Mouse (Mus musculus): ENCODE measurements around the gene Rps27. TPM values are rescaled to one million over a fixed set of nuclear protein-coding genes. Genes with fewer than 3 reads are reported as not detected.

The Rps27 gene
- 1,413 and 1,608 TPM in 2 replicates for polyA plus RNA-seq (2015; fragmentation: Nextera tagmentation; extraction: Ambion mirVana)

DNA sequence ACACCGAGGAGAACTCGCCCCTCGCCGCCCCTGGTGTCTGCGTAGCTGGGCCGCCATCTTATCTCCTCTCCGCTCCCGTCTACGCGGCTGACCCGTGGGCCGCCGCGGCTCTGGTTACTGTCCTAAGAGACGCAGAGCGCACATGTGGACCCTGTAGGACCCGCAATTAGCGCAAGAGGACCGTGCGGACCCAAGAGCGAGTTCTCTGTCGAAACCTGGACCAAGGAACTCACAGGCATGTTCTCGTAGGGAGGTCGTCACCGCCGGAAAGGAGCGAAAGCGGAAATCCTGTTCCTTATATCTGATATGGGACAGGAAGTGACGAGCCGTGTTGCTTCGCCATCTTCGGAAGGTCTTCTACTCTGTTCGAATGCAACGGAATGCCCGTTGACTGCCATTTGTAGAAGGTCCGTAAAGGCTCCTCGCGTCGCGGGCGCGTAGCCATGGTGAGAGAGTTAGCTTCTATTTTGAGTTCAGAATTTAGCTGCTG, at the start of gene Rps27, which contains the start of gene Rab13:
Gene Rps27 (minus strand): TSS at position 275 of the 490 bp plus-strand sequence.
Gene Rab13 (plus strand): TSS at position 319 of the 490 bp plus-strand sequence.

GRCm38 (mm10) chr3:90253653-90254418, 40.4 kb upstream of the Rps27 start, which contains the start of gene Crtc2:
TSS of gene Crtc2 (plus strand) at chr3:90254163.

DNA sequence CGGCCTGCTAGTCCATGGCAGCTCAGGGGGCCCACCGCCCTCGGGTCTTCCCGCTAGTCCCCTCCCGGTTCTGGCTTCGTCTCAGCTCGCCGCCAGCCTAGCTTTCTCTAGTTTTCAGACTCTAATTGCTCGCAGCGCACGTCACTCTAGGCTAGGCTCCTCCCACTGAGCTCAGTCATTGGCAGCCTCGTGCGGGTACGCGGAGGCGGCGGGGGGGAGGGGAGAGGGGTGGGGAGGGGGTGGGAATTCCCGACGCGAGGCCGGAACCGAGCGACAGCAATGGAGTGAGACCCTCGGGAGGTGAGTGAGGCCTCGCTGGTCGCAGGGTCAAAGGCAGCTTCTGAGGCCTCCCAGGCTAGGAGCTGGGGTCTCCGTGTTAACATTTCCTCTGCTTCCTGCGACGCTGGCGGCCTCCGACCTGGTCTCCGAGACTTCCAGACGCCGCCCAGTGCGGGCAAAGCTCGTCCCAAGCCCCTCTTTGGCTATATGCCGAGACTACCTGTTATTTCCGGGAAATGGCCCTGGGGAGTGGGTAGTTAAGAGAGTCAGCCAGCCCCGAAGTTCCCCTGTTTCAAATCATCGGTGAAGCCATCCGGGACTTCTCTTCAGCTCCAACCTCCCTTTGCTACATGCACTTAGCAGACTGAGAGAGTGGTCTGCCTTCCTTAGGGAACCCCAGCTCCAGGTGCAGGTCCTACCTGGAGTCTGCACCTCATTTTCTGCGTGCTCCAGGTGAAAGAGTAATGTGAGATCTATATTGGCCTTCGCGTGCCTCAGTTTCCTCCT, 34.7 kb upstream of the Rps27 start, which contains the start of gene Slc39a1:
Gene Slc39a1 (plus strand): TSS at position 213 of the 786 bp plus-strand sequence.

DNA sequence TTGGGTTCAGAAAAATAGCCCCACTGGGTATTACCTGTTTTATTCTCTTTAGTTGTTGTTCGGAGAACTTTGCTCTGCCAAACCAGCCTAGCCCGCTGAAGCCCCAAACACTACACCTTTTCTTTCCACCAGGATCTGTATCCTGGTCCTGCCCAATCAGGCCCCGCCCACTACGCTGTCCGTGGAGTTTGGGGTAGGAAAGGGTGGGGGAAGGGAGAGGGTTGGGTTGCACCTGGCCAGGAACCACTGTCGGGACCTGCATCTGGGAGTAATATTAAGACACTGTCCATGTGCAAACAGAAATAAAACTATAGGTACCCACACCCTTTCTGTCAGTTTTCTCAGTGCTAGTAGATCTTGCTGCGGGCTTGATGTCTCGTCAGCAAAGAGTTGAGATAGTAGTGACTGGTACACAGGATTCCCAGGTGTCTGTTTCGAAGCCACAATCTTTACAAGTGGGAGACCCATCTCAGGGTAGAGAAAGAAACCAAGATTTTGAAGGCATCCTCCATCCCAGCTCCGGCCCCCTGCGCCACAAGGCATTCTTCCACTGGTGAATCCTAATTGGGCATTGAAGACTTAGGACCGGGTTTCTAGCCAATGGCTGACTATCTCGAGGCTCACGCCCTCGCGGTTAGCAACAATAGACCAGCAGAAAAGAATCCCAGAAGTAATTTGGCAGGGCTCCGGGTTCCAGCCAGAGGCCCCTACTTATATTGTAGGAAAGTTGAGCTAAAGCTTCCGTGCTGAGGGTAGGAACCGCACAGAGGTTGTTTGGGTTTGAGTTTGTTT, 29.7 kb upstream of the Rps27 start, which contains the start of gene Creb3l4:
Gene Creb3l4 (minus strand): TSS at position 529 of the 792 bp plus-strand sequence.

DNA sequence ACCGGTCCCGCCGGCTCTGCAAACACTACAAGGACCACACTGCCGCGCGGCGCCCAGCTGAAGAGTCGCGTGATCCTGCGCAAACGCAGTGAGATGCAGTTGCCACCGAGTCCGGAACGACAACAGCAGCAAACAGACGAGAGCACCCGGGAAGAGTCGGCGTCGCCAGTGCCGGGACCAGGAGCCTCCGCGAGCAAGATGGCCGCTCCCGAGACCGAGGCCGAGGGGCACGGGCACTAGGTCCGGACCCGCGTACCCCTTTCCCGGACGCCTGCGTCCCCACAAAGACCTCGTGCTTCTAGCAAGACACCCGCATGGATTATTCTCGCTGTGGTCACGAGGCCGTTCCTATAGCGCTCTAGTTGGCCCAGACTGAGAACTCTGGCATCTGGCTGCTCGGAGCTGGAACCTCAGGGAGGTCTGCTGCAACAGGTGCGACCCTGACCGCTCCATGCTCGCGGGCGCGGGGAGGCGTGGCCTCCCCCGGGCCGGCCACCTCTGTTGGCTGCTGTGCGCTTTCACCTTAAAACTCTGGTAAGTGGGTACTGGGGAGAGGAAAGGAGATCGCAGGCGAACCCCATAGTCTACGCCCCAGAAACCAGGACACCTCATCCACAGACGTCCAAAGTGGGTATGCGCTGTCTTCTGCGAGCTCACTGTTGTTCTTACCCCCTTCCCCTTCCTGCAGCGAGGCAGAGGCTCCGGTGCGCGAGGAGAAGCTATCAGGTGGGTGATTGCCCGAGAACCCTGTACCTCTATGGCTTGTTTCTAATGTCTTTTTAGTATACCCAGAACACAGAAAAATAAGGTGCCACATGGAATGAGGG, 18.3 kb upstream of the Rps27 start, which contains the start of gene Jtb:
Gene Jtb (plus strand): TSS at position 91 of the 827 bp plus-strand sequence.

Other genes starting within 250 kb of the Rps27 start
- gene Hax1, start 214.9 kb downstream of the Rps27 start, polyA plus RNA-seq (2015; fragmentation: Nextera tagmentation; extraction: Ambion mirVana), result 78.6 and 79.3 TPM in 2 replicates
- gene 4933434E20Rik, start 162.0 kb downstream of the Rps27 start, polyA plus RNA-seq (2015; fragmentation: Nextera tagmentation; extraction: Ambion mirVana), result 74.6 and 88.3 TPM in 2 replicates
- gene Ubap2l, start 161.0 kb downstream of the Rps27 start, polyA plus RNA-seq (2015; fragmentation: Nextera tagmentation; extraction: Ambion mirVana), result 113 and 124 TPM in 2 replicates
- 260 and 296 TPM in 2 replicates for gene Tpm3, start 141.0 kb downstream of the Rps27 start, polyA plus RNA-seq (2015; fragmentation: Nextera tagmentation; extraction: Ambion mirVana)
- 0.07 and 0.12 TPM in 2 replicates for gene Nup210l, start 109.5 kb downstream of the Rps27 start, polyA plus RNA-seq (2015; fragmentation: Nextera tagmentation; extraction: Ambion mirVana)
- 11.2 and 15.3 TPM in 2 replicates for gene Rab13, start within 50 bp of the Rps27 start, polyA plus RNA-seq (2015; fragmentation: Nextera tagmentation; extraction: Ambion mirVana)
- gene Jtb, start 17.9 kb upstream of the Rps27 start, polyA plus RNA-seq (2015; fragmentation: Nextera tagmentation; extraction: Ambion mirVana), result 78.7 and 86.3 TPM in 2 replicates
- gene Creb3l4, start 29.9 kb upstream of the Rps27 start, polyA plus RNA-seq (2015; fragmentation: Nextera tagmentation; extraction: Ambion mirVana), result 0.57 and 0.98 TPM in 2 replicates
- gene Slc39a1, start 34.5 kb upstream of the Rps27 start, polyA plus RNA-seq (2015; fragmentation: Nextera tagmentation; extraction: Ambion mirVana), result 51.2 and 62.4 TPM in 2 replicates
- gene Crtc2, start 40.5 kb upstream of the Rps27 start, polyA plus RNA-seq (2015; fragmentation: Nextera tagmentation; extraction: Ambion mirVana), result 9.1 and 10.9 TPM in 2 replicates
- 3.9 and 5.6 TPM in 2 replicates for gene Dennd4b, start 51.5 kb upstream of the Rps27 start, polyA plus RNA-seq (2015; fragmentation: Nextera tagmentation; extraction: Ambion mirVana)
- 8.6 and 9.0 TPM in 2 replicates for gene Gatad2b, start 79.5 kb upstream of the Rps27 start, polyA plus RNA-seq (2015; fragmentation: Nextera tagmentation; extraction: Ambion mirVana)
- 4.1 and 4.3 TPM in 2 replicates for gene Slc27a3, start 176.3 kb upstream of the Rps27 start, polyA plus RNA-seq (2015; fragmentation: Nextera tagmentation; extraction: Ambion mirVana)
- 9.1 and 9.8 TPM in 2 replicates for gene Ints3, start 220.0 kb upstream of the Rps27 start, polyA plus RNA-seq (2015; fragmentation: Nextera tagmentation; extraction: Ambion mirVana)